Comparison of ENCODE assay signal across 18 mouse cellular contexts in genomic region chr13:63985086-63985485, GRCm38 (mm10).
A peak's percentile ranks its signal among the peaks of the same experiment; 100 is the strongest.
DNase-seq lines count a peak whose midpoint lies in the region; ATAC-seq lines count a peak whose summit lies in the region.
"Had no signal": no experiment of that assay in that cellular context is flagged by ENCODE, and none has a peak within 500 bp of the region (broad histone marks: within the 10 kb centered on the region; RNA-seq: fewer than 3 reads in every experiment).

No protein-coding gene starts in this region.

- H3K27me3 ChIP-seq in heart, embryonic 12.5 days (replicated peaks): no peaks in the 10 kb centered on the region
- H3K27me3 ChIP-seq in neural tube, embryonic 13.5 days: peaks cover 17% of the 10 kb centered on the region
- no peaks in the 10 kb centered on the region for H3K27me3 ChIP-seq in neural tube, embryonic 15.5 days (replicated peaks)
- no peaks in the 10 kb centered on the region for H3K27me3 ChIP-seq in limb, embryonic 12.5 days
- H3K27me3 ChIP-seq: liver, embryonic 15.5 days had no signal

- 66% methylated on average over 5 of the region's 5 CpGs for WGBS in heart, embryonic 12.5 days
- WGBS in neural tube, embryonic 13.5 days: 80% methylated on average over 5 of the region's 5 CpGs
- WGBS in neural tube, embryonic 15.5 days: 80% methylated on average over 5 of the region's 5 CpGs
- WGBS in limb, embryonic 12.5 days: 71% methylated on average over 5 of the region's 5 CpGs

- H3K4me1 ChIP-seq in heart, embryonic 12.5 days (replicated peaks): peaks cover 41% of the 10 kb centered on the region
- peaks cover 37% of the 10 kb centered on the region for H3K4me1 ChIP-seq in neural tube, embryonic 13.5 days (replicated peaks)
- H3K4me1 ChIP-seq in neural tube, embryonic 15.5 days: peaks cover 27% of the 10 kb centered on the region
- H3K4me1 ChIP-seq in limb, embryonic 12.5 days (replicated peaks): peaks cover 45% of the 10 kb centered on the region
- H3K4me1 ChIP-seq: liver, embryonic 15.5 days had no signal

- no peaks in the 10 kb centered on the region for H3K36me3 ChIP-seq in heart, embryonic 12.5 days
- H3K36me3 ChIP-seq in neural tube, embryonic 13.5 days: no peaks in the 10 kb centered on the region
- no peaks in the 10 kb centered on the region for H3K36me3 ChIP-seq in neural tube, embryonic 15.5 days
- no peaks in the 10 kb centered on the region for H3K36me3 ChIP-seq in limb, embryonic 12.5 days
- H3K36me3 ChIP-seq: liver, embryonic 15.5 days had no signal

- H3K9ac ChIP-seq in heart, embryonic 12.5 days: no peak overlapping the region
- H3K9ac ChIP-seq in neural tube, embryonic 13.5 days: no peak overlapping the region
- H3K9ac ChIP-seq in neural tube, embryonic 15.5 days (replicated peaks): no peak overlapping the region
- H3K9ac ChIP-seq in limb, embryonic 12.5 days (replicated peaks): no peak overlapping the region
- H3K9ac ChIP-seq: forebrain, embryonic 13.5 days; liver, embryonic 15.5 days had no signal

- H3K27ac ChIP-seq in heart, embryonic 12.5 days (ENCODE audit: poor library complexity, severe bottlenecking): no peak overlapping the region
- H3K27ac ChIP-seq in neural tube, embryonic 13.5 days (replicated peaks): 0 out of 2 replicates have a peak overlapping the region, but pooled peaks have one; percentile 4
- no peak overlapping the region for H3K27ac ChIP-seq in neural tube, embryonic 15.5 days (replicated peaks)
- H3K27ac ChIP-seq in limb, embryonic 12.5 days: peak overlapping the region; percentile 53; the same call in 1 of the 2 replicates
- H3K27ac ChIP-seq: forebrain, embryonic 13.5 days; liver, embryonic 15.5 days; macrophage had no signal

- peak; percentile 23 to 26 for DNase-seq in heart, adult 9 months (ENCODE audit: low spot score in 2 of 2)
- DNase-seq in embryo, embryonic 10.5 days (ENCODE audit: low spot score): no peak
- no peak for DNase-seq in layer of hippocampus, adult 9-11 months
- DNase-seq: adrenal gland, adult 8-10 months; B cell, adult 2 months; cerebellum, adult 11-12 months; cerebellum, postnatal 25 days; heart, postnatal 4 days; kidney, adult 9 months; thymus, adult 18-20 months had no signal

- no peaks in the 10 kb centered on the region for H3K9me3 ChIP-seq in heart, embryonic 12.5 days (replicated peaks)
- no peaks in the 10 kb centered on the region for H3K9me3 ChIP-seq in neural tube, embryonic 13.5 days
- H3K9me3 ChIP-seq in neural tube, embryonic 15.5 days (replicated peaks): no peaks in the 10 kb centered on the region
- no peaks in the 10 kb centered on the region for H3K9me3 ChIP-seq in limb, embryonic 12.5 days
- H3K9me3 ChIP-seq: forebrain, embryonic 13.5 days; liver, embryonic 15.5 days had no signal

- H3K4me2 ChIP-seq in heart, embryonic 12.5 days: no peak overlapping the region
- H3K4me2 ChIP-seq in neural tube, embryonic 13.5 days: no peak overlapping the region
- H3K4me2 ChIP-seq in neural tube, embryonic 15.5 days: no peak overlapping the region
- no peak overlapping the region for H3K4me2 ChIP-seq in limb, embryonic 12.5 days
- H3K4me2 ChIP-seq: forebrain, embryonic 13.5 days; liver, embryonic 15.5 days; midbrain, embryonic 11.5 days had no signal

- ATAC-seq in heart, embryonic 12.5 days (ENCODE audit: insufficient number of reproducible peaks, low FRiP score): no peak
- no peak for ATAC-seq in neural tube, embryonic 13.5 days (ENCODE audit: low read depth)
- ATAC-seq in neural tube, embryonic 15.5 days (ENCODE audit: low FRiP score): no peak
- no peak for ATAC-seq in limb, embryonic 12.5 days (ENCODE audit: insufficient number of reproducible peaks, insufficient read depth, low FRiP score, low TSS enrichment, low read depth)

- H3K4me3 ChIP-seq in heart, embryonic 12.5 days: no peak overlapping the region
- no peak overlapping the region for H3K4me3 ChIP-seq in neural tube, embryonic 13.5 days
- no peak overlapping the region for H3K4me3 ChIP-seq in neural tube, embryonic 15.5 days (replicated peaks)
- H3K4me3 ChIP-seq in limb, embryonic 12.5 days (replicated peaks): no peak overlapping the region
- H3K4me3 ChIP-seq: forebrain, embryonic 13.5 days; liver, embryonic 15.5 days had no signal

Comparison
In these comparisons a context has a peak if more than half of its experiments do, and no peak if none do; other contexts are left out.
1. H3K27ac ChIP-seq: peak in neural tube, embryonic 13.5 days (single experiment) and limb, embryonic 12.5 days (single experiment); none in heart, embryonic 12.5 days (single experiment) and neural tube, embryonic 15.5 days (single experiment).
2. DNase-seq: peak in heart, adult 9 months (2 of 2); none in embryo, embryonic 10.5 days (single experiment) and layer of hippocampus, adult 9-11 months (single experiment).